Mouse (Mus musculus) neural tube, embryonic 11.5 days (tissue): ENCODE measurements around the gene Cdyl. TPM values are rescaled to one million over a fixed set of nuclear protein-coding genes. Genes with fewer than 3 reads are reported as not detected.
"Not testable (repeated sequence)": the region's sequence is repeated elsewhere in the genome, so short reads cannot be mapped to it uniquely, and the experiment has no call there.

Source experiments
- ATAC-seq: fragments of 200-750 bp; cut with Nextera tagmentation; 2 replicates; pipeline ENCODE4 v1.8.0; 2017; ENCODE audit warnings: moderate number of reproducible peaks, mild to moderate bottlenecking, moderate TSS enrichment, moderate library complexity; ENCODE audit not compliant: insufficient read depth, low FRiP score, low TSS enrichment
- DNase-seq: peaks from one replicate; pipeline ENCODE4 v3.0.0-alpha.2; 2015; ENCODE audit warnings: low spot score
- H3K27ac ChIP-seq: fragments of 300-500 bp; sonication (generic); 2 replicates; pipeline ENCODE4 v1.5.1; 2014; ENCODE audit warnings: low read depth, mild to moderate bottlenecking, low read length
- H3K27me3 ChIP-seq: fragments of 300-500 bp; sonication (generic); 2 replicates; pipeline ENCODE4 v1.6.1; 2014; ENCODE audit warnings: mild to moderate bottlenecking, low read length, mixed read lengths; ENCODE audit not compliant: control insufficient read depth, insufficient read depth
- H3K36me3 ChIP-seq: fragments of 300-500 bp; sonication (generic); 2 replicates; pipeline ENCODE4 v1.6.1; 2014; ENCODE audit warnings: mild to moderate bottlenecking, low read length, moderate library complexity, mixed read lengths; ENCODE audit not compliant: control insufficient read depth, insufficient read depth
- H3K4me1 ChIP-seq: fragments of 300-500 bp; sonication (generic); 2 replicates; pipeline ENCODE4 v1.6.1; 2014; ENCODE audit warnings: low read length, mixed read lengths; ENCODE audit not compliant: control insufficient read depth, insufficient read depth
- H3K4me2 ChIP-seq: fragments of 300-500 bp; sonication (generic); 2 replicates; pipeline ENCODE4 v1.6.1; 2014; ENCODE audit warnings: low read depth, mild to moderate bottlenecking, moderate library complexity
- H3K4me3 ChIP-seq: fragments of 300-500 bp; sonication (generic); 2 replicates; pipeline ENCODE4 v1.5.1; 2014; ENCODE audit warnings: low read depth, low read length
- H3K9ac ChIP-seq: fragments of 300-500 bp; sonication (generic); 2 replicates; pipeline ENCODE4 v1.6.1; 2014; ENCODE audit warnings: mild to moderate bottlenecking, low read length
- H3K9me3 ChIP-seq: fragments of 300-500 bp; sonication (generic); 2 replicates; pipeline ENCODE4 v1.6.1; 2016; ENCODE audit warnings: low read length; ENCODE audit not compliant: control insufficient read depth
- WGBS: fragments of 180-500 bp; shearing (Covaris S2); extraction: QIAGEN DNeasy Blood & Tissue Kit; methylation state at CpG from one replicate; pipeline ENCODE4 v1.1.7; 2014; 5-methylcytosine and 5-hydroxymethylcytosine counted together
- polyA plus RNA-seq: library from polyadenylated mRNA; unstranded; fragments of >200 nt; fragmentation: Nextera tagmentation; extraction: Ambion mirVana; gene quantifications from 2 replicates; pipeline ENCODE4 v1.2.1, GENCODE M21; 2014

The Cdyl gene
- polyA plus RNA-seq, 1 experiment from 2014 or later: 15.1 TPM

DNA sequence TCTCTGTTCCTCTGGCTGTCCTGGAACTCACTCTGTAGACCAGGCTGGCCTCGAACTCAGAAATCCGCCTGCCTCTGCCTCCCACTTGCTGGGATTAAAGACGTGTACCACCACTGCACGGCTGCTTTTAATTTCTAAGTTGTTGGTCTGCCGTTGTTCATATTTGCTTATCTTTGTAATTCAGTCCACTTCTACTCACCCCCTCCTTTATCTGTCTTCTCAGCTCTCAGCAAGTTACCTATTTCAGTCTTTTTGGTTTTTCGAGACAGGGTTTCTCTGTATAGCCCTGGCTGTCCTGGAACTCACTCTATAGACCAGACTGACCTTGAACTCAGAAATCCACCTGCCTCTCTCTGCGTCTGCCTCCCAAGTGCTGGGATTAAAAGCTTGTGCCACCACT, 176.9 kb downstream of the Cdyl start:
- DNase-seq, H3K36me3 ChIP-seq, ATAC-seq, H3K4me3 ChIP-seq, H3K9me3 ChIP-seq, H3K27me3 ChIP-seq, H3K4me2 ChIP-seq, H3K4me1 ChIP-seq, H3K27ac ChIP-seq, H3K9ac ChIP-seq: not testable (repeated sequence)
- 93% methylated on average over 7 of the region's 7 CpGs for WGBS

GRCm38 (mm10) chr13:35840102-35840501, 180.5 kb downstream of the Cdyl start:
- Histone ChIP-seq H3K4me2 (no peak overlapping the region), H3K4me1 (no peaks in the 10 kb centered on the region), H3K36me3 (no peaks in the 10 kb centered on the region), H3K27ac (no peak overlapping the region), H3K27me3 (no peaks in the 10 kb centered on the region), H3K4me3 (no peak overlapping the region), H3K9ac (no peak overlapping the region), H3K9me3 (no peaks in the 10 kb centered on the region)
- ATAC-seq: no peak
- no peak for DNase-seq
- 89% methylated on average over 10 of the region's 10 CpGs for WGBS

- Histone ChIP-seq H3K27ac (no peak overlapping the region), H3K27me3 (no peaks in the 10 kb centered on the region), H3K36me3 (no peaks in the 10 kb centered on the region), H3K4me2 (no peak overlapping the region), H3K9ac (no peak overlapping the region), H3K4me3 (no peak overlapping the region), H3K9me3 (no peaks in the 10 kb centered on the region), H3K4me1 (no peaks in the 10 kb centered on the region)
- DNase-seq (no peak), ATAC-seq (no peak)
- WGBS: 87% methylated on average over 7 of the region's 7 CpGs
Measured at GRCm38 (mm10) chr13:35843383-35843782, 183.8 kb downstream of the Cdyl start.

DNA sequence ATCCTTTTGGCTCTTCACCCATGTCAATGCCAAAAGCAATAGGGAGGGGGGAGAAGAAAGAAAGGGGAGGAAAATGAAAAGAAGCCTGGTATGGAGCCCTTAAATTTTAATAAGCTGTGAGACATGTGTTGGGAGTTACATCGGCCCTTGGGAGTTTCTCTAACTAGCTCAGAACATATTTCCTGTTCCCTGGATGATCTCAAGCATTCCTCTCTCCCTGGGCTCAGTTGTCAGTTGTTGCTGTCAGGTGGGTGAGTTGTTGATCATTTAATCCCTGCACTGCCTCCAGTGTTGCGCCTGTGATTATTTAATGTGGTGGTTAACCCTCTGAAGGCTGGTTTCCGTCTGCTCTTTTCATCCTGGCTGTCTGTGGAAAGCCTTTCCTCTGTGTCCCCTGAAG, 185.7 kb downstream of the Cdyl start:
- Histone ChIP-seq H3K4me3 (no peak overlapping the region), H3K9me3 (no peaks in the 10 kb centered on the region), H3K27ac (no peak overlapping the region), H3K4me2 (no peak overlapping the region), H3K4me1 (no peaks in the 10 kb centered on the region), H3K36me3 (no peaks in the 10 kb centered on the region), H3K9ac (no peak overlapping the region), H3K27me3 (no peaks in the 10 kb centered on the region)
- 76% methylated on average over 3 of the region's 3 CpGs for WGBS
- DNase-seq: no peak
- ATAC-seq: no peak

- H3K4me3 ChIP-seq: no peak overlapping the region
- H3K4me1 ChIP-seq: no peaks in the 10 kb centered on the region
- H3K9ac ChIP-seq: no peak overlapping the region
- H3K9me3 ChIP-seq: no peaks in the 10 kb centered on the region
- 87% methylated on average over 3 of the region's 3 CpGs for WGBS
- no peak overlapping the region for H3K4me2 ChIP-seq
- H3K36me3 ChIP-seq: no peaks in the 10 kb centered on the region
- H3K27ac ChIP-seq: no peak overlapping the region
- ATAC-seq (no peak), DNase-seq (no peak)
- H3K27me3 ChIP-seq: no peaks in the 10 kb centered on the region
Measured at GRCm38 (mm10) chr13:35848694-35849093, 189.1 kb downstream of the Cdyl start.

DNA sequence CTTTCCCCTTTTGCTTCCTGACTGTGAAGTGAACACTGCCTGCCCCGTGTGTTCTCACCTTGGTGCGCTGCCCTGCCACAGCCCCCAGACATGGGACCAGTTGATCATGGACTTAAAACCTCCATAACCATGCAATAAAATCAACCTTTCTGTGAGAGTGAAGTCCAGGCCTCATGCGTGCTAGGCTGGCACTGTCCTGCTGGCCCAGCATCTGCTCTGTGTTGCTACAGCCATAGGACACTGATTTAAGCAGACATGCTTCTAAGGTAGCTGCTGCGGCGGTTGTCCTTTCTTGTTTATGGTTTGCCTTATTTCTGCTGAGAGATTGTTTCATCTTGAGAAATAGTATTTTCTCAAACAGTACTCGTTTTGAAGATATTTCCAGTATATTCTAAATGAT, 191.9 kb downstream of the Cdyl start:
- Histone ChIP-seq H3K9ac (no peak overlapping the region), H3K27ac (no peak overlapping the region), H3K36me3 (no peaks in the 10 kb centered on the region), H3K27me3 (no peaks in the 10 kb centered on the region), H3K4me1 (no peaks in the 10 kb centered on the region), H3K4me3 (no peak overlapping the region), H3K9me3 (no peaks in the 10 kb centered on the region), H3K4me2 (no peak overlapping the region)
- no peak for DNase-seq
- no peak for ATAC-seq
- 96% methylated on average over 6 of the region's 6 CpGs for WGBS

DNA sequence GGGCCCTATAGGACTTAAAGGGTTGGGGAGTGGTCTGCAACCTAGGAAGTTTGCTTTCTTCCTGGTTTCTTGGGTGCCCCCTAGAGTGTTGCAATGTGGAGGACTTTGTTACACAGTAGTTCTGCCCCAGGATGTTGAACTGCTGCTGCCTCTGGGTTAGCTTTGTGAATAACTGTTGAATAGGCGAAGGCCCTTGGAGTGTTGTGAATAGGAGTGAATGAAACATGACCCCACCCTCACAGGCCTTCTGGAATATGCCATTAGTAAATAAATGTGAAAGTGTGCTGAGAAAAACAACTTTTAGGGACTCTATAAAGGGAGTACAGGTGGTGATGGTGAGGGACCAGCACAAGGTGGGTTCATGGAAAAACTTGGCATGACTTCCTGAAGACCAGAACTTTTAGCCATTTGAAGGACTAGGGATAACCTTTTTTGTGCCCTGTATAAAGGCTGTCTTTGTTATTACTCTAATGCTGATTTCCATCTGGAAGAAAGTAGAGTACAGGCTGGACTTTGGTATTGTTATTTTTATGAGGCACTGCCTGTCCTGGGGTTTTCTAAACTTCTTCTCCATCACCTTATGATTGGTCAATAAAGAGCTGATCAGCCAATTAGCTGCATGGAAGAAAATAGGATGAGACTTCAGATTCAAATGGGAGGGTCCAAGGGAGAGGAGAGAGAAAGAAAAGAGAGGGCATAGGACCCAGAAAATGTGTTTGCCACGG, 193.4 kb downstream of the Cdyl start:
- no peak overlapping the region for H3K4me2 ChIP-seq
- no peak overlapping the region for H3K4me3 ChIP-seq
- H3K36me3 ChIP-seq: no peaks in the 10 kb centered on the region
- no peak overlapping the region for H3K9ac ChIP-seq
- WGBS: 84% methylated on average over 2 of the region's 2 CpGs
- H3K9me3 ChIP-seq: no peaks in the 10 kb centered on the region
- no peak for DNase-seq
- ATAC-seq: no peak
- H3K27me3 ChIP-seq: no peaks in the 10 kb centered on the region
- H3K4me1 ChIP-seq: no peaks in the 10 kb centered on the region
- H3K27ac ChIP-seq: no peak overlapping the region

DNA sequence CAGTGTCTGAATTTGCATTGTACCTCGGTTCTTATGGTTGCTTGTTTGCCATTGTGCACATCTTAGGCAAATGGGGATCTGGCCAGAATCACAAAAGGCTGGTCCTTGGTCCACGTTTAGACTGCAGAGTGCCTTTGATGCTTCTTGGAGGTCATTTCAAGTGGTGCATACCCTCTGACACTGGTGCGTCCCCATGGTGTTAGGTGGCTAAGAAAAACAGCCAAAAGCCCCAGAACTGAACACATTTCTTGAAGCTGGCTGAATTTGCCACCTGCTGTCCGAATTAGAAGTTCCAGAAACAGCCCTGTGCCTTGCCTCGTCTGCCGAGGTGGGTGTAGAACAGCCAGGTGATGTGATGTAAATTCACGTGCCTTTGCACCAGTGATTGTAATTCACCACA, 197.9 kb downstream of the Cdyl start:
- H3K9ac ChIP-seq: no peak overlapping the region
- no peaks in the 10 kb centered on the region for H3K36me3 ChIP-seq
- no peaks in the 10 kb centered on the region for H3K4me1 ChIP-seq
- no peaks in the 10 kb centered on the region for H3K27me3 ChIP-seq
- H3K27ac ChIP-seq: no peak overlapping the region
- H3K9me3 ChIP-seq: no peaks in the 10 kb centered on the region
- ATAC-seq (no peak), DNase-seq (no peak)
- no peak overlapping the region for H3K4me2 ChIP-seq
- H3K4me3 ChIP-seq: no peak overlapping the region
- 83% methylated on average over 7 of the region's 7 CpGs for WGBS

DNA sequence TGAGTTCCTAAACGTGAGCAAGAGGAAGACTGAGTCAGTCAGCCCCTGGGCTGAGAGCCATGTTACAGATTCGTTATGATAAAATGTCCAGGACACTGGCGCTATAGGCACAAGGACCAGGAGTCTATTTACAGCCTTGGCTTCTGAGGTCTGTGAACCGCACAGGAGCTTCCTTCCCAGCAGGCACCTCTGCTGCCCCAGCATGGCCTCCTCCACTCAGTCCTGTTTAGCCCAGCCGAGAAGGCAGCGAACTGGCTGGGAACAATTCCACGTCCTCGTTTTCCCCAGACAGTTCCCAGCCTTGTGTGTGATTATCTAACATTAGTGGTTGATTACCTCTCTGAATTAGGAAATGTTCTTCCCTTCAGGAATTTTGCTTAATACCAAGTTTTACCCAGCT, 201.3 kb downstream of the Cdyl start:
- Histone ChIP-seq H3K9ac (no peak overlapping the region), H3K27ac (no peak overlapping the region), H3K4me2 (no peak overlapping the region), H3K4me1 (no peaks in the 10 kb centered on the region), H3K9me3 (no peaks in the 10 kb centered on the region), H3K36me3 (no peaks in the 10 kb centered on the region), H3K27me3 (no peaks in the 10 kb centered on the region), H3K4me3 (no peak overlapping the region)
- no peak for ATAC-seq
- 87% methylated on average over 8 of the region's 8 CpGs for WGBS
- DNase-seq: no peak
